ENCODE assay signal across 25 mouse cellular contexts in the genomic region with DNA sequence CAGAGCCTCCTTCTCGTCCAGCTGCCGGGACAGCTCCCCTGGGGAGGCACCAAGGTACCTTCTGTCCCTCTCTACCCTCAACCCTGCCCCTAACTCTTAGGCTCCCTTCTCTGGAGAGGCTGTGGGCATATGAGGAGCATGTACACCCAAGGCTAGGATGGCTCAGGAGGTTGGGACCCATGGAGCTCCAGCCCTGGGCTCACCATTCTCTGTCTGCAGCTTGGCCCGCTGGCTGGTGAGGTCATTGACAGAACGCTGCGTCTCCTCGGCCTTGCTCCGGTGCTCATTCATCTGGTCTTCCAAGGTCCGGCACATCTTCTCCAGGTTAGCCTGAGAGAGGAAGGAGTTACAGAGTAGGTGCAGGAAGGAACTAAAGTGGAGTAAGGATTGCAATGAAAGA. TPM values are rescaled to one million over a fixed set of nuclear protein-coding genes. Genes with fewer than 3 reads are reported as not detected.
"Had no signal": no experiment of that assay in that cellular context is flagged by ENCODE, and none has a peak within 500 bp of the region (broad histone marks: within the 10 kb centered on the region; RNA-seq: fewer than 3 reads in every experiment).

No protein-coding gene starts in this region.

- DNase-seq: kidney, postnatal 14 days; kidney, postnatal 4 days; left cerebral cortex, postnatal 4 days; liver, postnatal 0 days; lung, embryonic 14.5 days; right cerebral cortex, postnatal 25 days; spleen, adult 18-20 months; thymus, postnatal 25 days had no signal

- H3K36me3 ChIP-seq: limb, embryonic 12.5 days; limb, embryonic 15.5 days; midbrain, embryonic 12.5 days; midbrain, embryonic 15.5 days; neural tube, embryonic 12.5 days; neural tube, embryonic 15.5 days; stomach, embryonic 15.5 days had no signal

- H3K9ac ChIP-seq: limb, embryonic 12.5 days; limb, embryonic 15.5 days; liver, embryonic 14.5 days; liver, postnatal 0 days; lung, embryonic 14.5 days; midbrain, embryonic 12.5 days; midbrain, embryonic 15.5 days; neural tube, embryonic 12.5 days; neural tube, embryonic 15.5 days; stomach, embryonic 15.5 days had no signal

- ATAC-seq: liver, postnatal 0 days; lung, postnatal 0 days; midbrain, embryonic 15.5 days had no signal

- H3K9me3 ChIP-seq: limb, embryonic 12.5 days; limb, embryonic 15.5 days; midbrain, embryonic 12.5 days; midbrain, embryonic 15.5 days; neural tube, embryonic 12.5 days; neural tube, embryonic 15.5 days; stomach, embryonic 15.5 days had no signal

- H3K4me2 ChIP-seq: limb, embryonic 12.5 days; limb, embryonic 15.5 days; liver, embryonic 11.5 days; lung, embryonic 14.5 days; midbrain, embryonic 12.5 days; midbrain, embryonic 15.5 days; neural tube, embryonic 12.5 days; neural tube, embryonic 15.5 days; stomach, embryonic 15.5 days had no signal

- H3K27me3 ChIP-seq: limb, embryonic 15.5 days; midbrain, embryonic 15.5 days; neural tube, embryonic 12.5 days; neural tube, embryonic 15.5 days; stomach, embryonic 15.5 days had no signal

- H3K4me1 ChIP-seq: limb, embryonic 12.5 days; limb, embryonic 15.5 days; stomach, embryonic 15.5 days had no signal

- H3K27ac ChIP-seq: limb, embryonic 12.5 days; limb, embryonic 15.5 days; liver, embryonic 14.5 days; macrophage; midbrain, embryonic 12.5 days; midbrain, embryonic 15.5 days; neural tube, embryonic 12.5 days; neural tube, embryonic 15.5 days; stomach, embryonic 15.5 days had no signal

- H3K4me3 ChIP-seq: limb, embryonic 12.5 days; limb, embryonic 15.5 days; midbrain, embryonic 12.5 days; midbrain, embryonic 15.5 days; neural tube, embryonic 12.5 days; neural tube, embryonic 15.5 days; stomach, embryonic 15.5 days had no signal

RNA-seq across cellular contexts. Expression of a gene that starts 1.9 kb away (rescaled TPM):
- total RNA-seq: layer of hippocampus, adult 18-20 months; layer of hippocampus, postnatal 14 days; left cerebral cortex, adult 8-10 months; left cerebral cortex, postnatal 14 days; left cerebral cortex, postnatal 4 days; megakaryocyte, adult 5-6 weeks had no signal
- polyA plus RNA-seq: limb, embryonic 12.5 days; limb, embryonic 15.5 days; liver, embryonic 11.5 days; liver, embryonic 14.5 days; liver, postnatal 0 days; lung, embryonic 14.5 days; lung, postnatal 0 days; macrophage; midbrain, embryonic 12.5 days; midbrain, embryonic 15.5 days; neural tube, embryonic 12.5 days; neural tube, embryonic 15.5 days; stomach, embryonic 15.5 days; thymus, postnatal 0 days had no signal

RNA-seq across cellular contexts. Expression of a gene that starts 11.9 kb away (rescaled TPM):
- total RNA-seq: megakaryocyte, adult 5-6 weeks had no signal
- polyA plus RNA-seq: macrophage had no signal

RNA-seq across cellular contexts. Expression of a gene that starts 15.8 kb away (rescaled TPM):
- total RNA-seq: megakaryocyte, adult 5-6 weeks had no signal
- polyA plus RNA-seq: macrophage had no signal

RNA-seq across cellular contexts. Expression of a gene that starts 42.6 kb away (rescaled TPM):
- total RNA-seq: megakaryocyte, adult 5-6 weeks had no signal
- polyA plus RNA-seq: liver, embryonic 11.5 days; liver, postnatal 0 days; macrophage had no signal
